Mouse (Mus musculus): Measurements from ENCODE around the gene Fam83c. TPM values are rescaled to one million over a fixed set of nuclear protein-coding genes. Genes with fewer than 3 reads are reported as not detected.

Fam83c gene
- total RNA-seq, 4 experiments from 2014 or later, result 0.06 to 0.15 (median 0.10) TPM; not detected in 1

DNA sequence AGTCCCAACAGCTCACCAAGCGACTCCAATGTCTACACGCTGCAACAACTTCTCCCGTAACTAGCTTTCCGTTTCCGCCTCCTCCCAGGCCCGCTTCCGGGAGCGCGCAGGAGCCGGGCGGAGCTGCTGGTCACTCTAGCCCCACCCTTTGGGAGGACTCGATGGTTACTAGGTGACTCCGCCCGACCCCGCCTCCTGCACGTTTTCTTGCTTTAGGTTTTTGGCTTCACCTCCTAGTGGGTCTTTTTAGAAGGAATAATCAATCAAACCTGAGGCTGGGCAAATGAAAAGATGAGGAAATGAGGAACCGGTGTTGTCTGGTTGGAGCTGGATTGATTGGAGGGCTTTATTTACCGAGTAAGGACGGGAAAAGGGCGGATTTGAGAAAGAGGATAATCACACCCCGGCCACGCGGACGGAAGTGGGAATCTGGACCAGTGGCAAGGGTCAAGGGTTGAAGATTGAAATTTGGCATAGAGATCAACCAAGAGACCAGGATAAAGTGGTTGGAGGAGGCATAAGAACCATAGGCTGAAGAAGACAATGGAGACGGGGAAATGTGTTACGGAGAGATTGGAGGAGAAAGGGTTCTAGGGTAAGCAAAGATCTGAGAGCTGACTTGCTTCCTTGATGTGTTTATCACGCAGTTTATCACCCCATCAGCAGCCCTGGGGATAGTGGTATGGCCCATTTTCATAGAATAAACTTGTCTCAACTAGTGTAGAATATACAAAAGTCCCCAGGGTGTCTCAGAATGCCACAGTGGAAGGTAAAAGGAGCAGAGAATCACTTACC is 7.8 kb downstream of the Fam83c start, which contains the start of gene Eif6:
Eif6 (minus strand) TSS at position 296 of the 795 bp plus-strand sequence.
- DNase-seq, result peak; percentile 86

DNA sequence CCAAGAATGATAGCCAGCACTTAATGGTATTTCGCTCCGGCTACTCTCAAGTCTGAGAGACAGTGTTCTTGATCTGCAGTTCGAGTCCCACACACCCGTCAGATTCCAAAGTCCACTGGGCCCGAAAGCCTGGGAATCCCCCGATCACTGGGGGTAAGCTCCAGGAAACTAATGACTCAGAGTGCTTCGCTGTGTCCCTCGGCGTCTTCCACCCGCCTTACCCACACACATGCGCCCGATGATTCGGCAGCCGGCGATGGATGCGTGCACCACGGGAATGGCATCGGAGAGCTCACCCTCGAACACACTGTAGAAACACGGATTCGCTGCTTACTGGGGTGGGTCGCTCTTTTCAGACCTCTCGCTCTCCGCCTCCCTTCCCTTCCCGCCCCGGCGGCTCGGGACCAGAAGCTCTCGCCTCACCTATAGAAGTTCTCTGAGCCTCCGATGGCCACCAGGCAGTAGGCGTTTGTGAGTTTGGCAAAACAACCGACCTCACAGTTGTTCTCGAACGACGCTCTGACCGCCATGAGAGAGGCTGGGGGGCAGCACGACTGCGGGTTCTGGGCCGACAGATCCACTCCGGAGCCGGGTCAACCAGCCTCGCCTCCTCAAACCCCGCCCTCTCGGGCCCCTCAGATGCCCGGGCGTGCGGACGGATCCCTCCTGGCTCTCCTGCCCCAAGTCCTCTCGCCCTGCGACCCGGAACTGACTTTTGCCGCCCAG is 8.6 kb downstream of the Fam83c start:
- DNase-seq, result no peak

DNA sequence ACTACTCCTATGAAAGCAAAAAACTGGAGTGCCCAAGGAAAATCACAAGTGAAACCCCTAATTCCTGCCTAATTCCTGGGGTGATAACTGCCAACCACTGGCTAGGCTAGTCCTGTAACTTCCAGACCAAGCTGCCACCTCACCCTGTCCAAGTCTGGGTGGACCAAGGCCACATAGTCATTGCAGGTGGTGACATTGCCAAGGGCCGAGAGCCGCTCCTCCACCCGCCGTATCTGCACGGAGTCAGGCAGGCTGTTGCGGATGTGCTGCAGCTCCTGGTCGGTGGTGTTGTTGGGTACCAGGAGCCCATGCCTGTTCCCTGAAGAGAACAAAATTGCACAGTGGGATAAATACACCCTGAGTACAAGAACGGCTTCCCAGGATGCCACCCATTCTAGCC is 10.9 kb downstream of the Fam83c start:
- DNase-seq, result no peak

DNA sequence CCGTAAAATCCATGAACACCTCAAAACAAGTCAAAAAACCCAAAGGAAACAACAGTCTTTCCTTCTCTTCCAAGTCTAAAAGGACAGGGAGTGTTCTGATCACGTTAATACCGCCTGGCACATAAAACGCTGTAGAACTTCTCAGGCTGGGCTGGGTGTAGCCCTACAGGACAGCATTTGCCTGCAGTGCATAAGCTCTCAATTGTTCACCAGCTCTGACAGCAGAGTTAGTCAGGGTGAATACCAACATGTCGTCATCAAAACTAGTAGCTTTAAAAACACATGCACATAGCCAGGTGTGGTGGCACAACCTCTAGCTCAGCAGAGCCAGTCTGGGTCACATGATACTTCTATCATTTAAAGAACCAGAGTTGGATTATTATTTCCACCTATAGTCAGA is 13.9 kb downstream of the Fam83c start:
- no peak for DNase-seq

DNA sequence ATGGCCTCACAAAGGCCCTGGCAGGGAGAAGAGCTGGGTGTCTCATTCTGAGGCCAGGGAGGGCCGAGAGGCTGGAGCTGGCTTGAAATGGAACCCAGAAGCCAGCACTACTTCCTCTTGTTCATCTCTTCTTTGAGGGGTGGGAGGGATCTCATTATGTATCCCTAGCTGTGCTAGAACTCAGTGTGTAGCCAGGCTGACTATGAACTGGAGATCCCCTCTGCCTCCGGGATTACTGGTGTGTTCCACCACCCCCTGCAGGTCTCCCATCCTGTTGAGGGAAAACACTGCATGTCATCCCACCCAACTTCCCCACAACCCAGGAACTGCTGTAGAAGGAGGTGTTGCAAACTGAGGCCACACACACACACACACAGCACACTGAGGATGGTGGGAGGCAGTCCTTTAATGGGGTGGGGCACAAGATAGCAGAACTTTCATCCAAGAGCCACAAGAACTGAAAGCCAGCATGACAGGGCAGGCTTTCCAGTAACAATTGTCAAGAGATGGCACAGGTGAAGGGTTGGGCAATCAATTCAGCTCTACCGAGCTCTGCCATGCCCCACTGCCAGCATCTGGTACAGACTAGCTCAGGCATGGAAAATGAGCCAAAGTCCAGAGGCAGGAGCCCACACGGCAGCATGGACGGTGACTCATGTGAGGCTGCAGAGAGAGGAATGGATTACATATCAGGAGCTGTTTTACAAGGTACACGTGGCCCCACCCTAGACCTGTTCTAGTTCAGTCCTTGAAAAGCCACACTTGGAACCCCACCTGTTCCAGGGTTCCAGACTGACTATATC is 15.0 kb downstream of the Fam83c start:
- DNase-seq, result no peak

DNA sequence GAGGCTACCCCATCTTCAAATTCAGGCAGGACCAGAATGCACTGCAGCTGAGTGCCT is 15.4 kb downstream of the Fam83c start, which contains the start of gene BC029722:
BC029722 (minus strand) TSS at position 35 of the 57 bp plus-strand sequence.
- DNase-seq, result no peak

DNA sequence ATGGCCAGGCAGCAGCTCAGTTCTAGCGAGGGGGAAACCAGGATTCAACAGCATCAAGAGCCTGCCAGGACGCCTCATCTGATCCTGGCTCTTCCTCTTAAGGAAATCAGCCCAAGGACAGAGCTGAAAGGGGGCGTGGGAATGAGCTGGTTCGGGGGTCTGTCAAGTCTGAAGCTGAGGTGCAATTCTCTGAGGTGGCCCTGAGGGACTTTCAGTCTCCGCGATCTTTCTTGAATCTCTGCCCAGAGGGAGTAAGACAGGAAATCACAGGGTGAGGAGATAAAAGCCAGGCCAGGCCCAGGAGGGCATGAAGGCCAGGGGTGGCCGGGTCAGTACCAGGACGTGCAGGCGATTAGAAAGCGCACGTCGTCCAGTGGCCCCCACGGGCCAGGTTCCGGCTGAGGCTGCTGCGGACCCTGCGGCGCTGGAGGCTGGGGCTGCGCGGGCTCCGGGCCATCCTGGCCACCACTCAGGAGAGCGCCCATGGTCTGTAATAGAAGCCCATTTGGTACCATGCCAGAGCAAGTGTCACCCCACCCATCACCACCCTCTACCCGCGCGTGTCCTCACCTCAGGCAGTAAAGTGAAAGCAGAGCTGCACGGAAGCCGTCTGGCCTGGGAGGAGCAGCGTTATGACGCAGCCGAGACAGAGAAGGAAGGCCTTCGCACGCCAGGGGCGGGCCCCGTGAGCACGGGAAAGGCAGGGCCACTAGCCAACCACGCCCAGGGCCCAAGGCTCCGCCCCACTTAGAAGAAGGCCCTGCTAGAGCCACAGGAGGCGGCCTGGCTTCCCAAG is 15.9 kb downstream of the Fam83c start:
- peak; percentile 97 for DNase-seq

DNA sequence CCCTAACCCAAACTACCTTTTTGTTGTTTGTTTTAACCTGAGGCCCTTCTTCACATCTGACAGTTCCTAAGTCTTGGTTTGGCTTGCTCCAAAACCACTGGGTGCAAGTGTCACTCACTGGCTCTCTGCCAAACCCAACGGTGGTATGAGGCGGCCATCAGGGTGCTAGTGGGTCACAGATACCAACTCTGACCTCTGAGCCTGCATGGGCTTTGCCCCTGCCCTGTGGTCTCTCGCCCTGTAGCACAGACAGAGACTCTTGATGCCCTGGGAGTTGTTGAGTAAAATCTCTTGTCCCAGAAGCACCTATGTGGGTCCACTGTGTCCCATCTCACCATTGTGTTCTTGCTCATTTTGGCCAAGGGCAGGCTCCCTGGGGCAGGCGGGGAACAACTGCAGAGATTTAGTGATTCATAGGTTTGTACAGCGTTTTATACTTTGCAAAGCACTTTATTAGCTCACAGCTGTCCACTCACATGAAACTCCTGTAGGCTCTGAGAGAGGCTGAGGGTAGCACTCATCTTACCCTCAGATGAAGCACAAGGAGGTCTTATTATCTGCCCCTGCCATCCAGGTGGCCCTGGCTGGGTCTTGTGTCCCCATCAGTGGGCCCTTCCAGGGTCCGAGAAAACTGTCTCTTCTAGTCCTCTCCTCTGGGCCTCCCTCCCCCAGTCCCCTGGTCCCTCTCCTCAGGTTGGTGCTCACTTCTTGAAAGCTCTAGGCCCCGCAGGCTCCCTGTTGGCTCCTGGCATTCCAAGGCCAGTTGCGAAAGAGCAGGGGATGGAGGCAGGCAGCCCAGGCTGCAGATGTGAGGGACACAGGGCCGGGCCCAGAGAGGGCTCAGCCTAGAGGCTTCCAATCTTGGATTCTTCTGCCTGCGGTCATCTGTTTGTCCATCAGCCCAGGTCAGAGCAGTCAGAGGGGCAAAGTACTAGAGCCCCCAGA is 17.1 kb downstream of the Fam83c start:
- peak; percentile 84 for DNase-seq

DNA sequence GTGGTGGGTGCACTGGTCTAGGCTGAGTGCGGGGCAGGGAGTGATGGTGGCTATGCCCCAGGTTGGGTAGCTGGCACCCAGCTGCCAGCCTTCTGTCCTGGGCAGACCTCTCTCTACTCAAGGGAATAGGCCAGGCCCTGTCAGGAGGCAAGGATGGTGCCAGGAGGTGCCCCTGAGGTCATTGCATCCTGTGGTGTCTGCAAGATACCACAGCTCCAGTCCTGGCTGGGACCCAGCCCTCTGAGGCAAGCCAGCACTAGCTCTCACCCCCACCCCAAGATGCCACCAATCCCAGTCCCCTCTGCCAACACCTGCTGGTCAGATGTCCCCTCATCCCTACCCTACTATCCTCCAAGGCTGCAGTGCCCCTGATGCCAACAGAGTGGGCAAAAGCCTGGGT is 18.5 kb downstream of the Fam83c start:
- DNase-seq, result no peak

DNA sequence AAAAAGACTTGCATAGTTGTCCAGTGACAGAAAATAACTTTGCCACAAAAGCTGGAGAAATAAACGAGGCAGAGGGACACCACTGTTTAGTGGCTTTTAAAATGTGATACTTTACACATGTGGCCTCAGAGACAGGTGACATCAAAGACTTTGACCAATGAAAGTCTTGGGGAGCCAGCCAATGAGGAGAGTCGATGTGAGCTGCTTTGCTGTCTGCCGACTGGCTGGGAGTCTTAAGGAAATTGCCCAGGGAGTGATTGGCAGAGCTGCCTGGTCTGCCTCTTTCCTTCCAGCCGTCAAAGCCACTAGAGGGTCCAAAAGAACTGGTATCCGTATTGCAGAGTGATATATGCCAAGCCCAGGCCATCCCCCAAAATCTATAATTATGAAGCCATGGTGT is 19.8 kb downstream of the Fam83c start:
- no peak for DNase-seq

DNA sequence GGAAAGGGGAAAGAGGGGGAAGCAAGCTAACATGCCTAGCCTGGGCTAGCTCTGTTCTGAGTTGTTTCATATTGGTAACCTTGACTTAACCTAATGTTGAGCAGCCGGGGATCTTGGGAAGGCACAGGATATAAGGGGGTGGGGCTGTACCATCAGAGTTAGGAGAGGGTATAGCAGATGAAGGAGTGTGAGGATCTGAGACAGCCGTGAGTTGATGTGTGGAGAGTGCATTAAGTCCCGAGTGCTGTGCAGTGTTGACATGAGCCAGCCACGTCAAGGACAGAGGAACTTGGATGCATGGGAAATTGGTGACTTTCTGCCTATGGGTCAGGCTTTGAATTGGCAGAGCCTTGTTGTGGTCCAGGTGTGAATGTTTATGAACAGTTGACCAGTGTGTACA is 22.0 kb downstream of the Fam83c start:
- no peak for DNase-seq

DNA sequence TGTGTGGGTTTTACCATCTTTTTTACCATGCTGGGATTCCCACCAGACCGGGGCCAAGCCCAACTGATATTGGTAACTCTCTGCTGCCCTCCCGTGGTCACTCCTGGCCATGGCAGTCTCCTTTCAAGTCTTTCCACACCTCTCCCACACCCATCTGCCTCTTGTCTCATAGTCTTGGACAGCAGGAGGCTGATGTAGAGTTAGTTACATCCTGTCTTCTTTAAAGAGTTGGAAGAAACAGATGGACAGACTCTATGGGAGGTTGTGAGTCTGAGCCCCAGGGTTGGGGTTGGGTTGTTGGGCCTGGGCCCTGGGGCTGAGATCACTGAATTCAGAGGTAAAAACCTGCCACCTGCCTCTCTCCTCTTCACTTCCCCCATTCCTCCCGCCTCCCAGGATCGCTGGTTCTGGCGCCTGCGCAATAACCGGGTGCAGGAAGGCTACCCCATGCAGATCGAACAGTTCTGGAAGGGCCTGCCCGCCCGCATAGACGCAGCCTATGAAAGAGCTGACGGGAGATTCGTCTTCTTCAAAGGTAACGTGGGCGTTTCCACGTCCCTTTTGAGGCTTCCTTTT is 22.7 kb downstream of the Fam83c start:
- DNase-seq, result no peak

DNA sequence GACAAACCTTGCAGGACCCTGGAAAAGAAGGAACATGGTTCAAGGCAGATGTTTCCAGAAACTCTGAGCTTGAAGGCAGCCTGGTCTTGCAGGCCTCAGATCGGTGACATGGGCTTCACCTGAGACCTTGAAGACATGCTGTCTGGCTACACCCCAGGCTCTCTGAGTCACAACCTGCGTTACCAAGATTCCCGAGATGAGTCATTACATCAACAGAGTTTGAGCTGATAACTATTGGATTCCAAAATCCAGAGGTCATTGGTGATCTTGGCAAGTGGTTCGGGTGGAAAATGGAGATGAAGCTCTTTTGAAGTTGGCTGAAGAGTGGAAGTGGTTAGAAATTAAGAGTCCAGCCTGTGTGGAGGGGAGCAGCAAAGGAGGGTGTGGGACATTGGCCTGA is 25.0 kb downstream of the Fam83c start:
- DNase-seq, result peak; percentile 81

DNA sequence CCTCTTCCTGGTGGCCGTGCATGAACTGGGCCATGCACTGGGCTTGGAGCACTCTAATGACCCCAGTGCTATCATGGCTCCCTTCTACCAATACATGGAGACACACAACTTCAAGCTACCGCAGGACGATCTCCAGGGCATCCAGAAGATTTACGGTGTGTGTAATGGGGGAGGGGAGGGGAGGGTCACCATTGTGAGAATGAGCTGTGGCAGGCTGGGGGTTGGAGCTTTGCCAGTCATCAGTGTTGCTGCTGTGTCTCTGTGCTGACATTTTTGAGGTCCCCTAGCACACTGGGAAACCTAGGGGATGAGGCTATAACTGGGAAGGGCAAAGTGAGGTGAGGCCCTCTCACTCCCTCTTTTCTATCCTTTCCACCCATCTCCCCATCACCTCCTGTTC is 27.2 kb downstream of the Fam83c start:
- DNase-seq, result no peak

DNA sequence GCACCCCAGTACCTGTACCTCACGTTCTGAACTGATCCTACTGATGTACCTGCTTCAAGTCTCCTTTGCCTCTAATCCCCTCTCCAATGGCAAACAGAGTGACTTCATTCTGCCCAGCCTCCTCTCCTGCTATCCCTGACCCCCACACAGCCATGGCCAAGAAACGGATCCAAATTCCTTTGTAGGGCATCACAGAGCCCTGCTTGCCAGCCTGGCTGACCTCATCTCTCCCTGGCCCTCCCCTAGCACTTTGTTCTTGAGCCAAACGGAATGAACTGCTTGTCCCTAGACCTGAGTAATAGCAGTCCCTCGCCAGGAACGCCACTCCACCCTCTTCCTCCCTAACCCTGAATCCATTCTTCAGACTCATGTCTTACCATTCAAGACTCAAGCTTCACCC is 28.1 kb downstream of the Fam83c start:
- DNase-seq, result peak; percentile 93

DNA sequence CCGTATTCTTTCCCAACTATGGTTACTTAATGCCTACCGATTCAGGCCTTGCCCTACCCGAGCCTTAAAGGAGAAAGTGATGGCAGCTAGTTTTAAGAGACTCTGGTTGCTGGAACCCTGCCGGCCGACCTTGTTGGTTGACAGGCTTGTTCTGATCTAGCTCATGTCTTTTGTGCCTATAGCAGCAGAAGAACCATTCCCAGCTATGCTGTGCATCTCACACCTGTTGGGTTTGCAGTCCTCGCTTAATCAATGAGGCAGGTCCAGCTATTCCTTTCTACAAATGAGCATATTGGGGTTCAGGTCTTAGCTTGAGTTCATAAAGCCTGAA is 28.8 kb downstream of the Fam83c start:
- DNase-seq, result no peak

DNA sequence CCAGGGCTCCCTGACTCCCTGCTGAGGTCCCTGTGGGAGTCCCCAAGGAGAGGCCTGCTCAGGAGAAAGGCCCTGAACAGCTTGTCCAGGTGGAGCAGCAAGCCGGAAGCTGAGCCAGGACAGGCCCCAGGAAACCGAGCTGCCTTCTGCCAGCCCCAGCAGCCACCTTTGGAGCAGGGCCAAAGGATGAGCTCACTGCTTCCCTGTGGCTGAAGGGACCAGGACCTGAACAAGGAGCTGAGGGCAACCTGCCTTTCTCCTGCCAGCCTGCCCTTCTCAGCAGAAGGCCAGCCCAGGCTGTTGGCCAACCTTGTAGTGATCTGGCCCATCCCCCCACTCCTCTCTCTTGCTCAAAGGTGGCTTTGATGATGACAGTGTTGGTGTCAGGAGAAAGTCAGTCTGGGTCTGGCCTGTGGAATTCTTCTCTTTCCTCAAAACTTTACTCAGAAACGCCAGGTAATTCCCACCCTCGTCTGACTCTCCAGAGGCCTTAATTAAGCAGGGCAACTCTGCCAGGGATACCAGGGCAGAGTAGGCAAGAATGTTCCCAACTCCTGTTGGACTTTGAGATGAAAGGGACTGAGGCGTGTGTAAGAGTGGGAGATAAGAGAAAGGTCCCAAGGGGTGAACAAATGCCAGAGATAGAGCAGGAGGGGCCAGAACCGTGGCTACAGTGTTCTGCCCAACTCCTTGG is 29.3 kb downstream of the Fam83c start:
- DNase-seq, result peak; percentile 84

DNA sequence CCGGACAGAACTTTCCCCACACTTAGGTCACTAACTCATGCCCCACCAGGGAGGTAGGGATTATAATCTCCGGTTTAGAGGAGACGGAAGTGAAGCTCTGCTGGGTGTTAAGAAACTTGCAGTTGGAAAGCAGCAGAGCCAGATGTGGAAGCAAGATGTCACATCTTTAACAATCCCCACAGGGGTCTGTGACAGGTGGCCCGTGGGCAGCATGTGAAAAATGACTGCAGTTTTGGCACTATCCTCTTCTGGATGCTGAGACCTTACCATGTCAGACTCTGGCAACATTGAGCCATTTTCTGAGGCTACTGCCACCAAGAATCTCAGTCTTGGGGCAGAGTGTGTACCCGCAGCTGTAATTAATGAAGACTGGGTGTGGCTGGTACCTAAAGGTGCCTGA is 30.6 kb downstream of the Fam83c start:
- DNase-seq, result no peak

DNA sequence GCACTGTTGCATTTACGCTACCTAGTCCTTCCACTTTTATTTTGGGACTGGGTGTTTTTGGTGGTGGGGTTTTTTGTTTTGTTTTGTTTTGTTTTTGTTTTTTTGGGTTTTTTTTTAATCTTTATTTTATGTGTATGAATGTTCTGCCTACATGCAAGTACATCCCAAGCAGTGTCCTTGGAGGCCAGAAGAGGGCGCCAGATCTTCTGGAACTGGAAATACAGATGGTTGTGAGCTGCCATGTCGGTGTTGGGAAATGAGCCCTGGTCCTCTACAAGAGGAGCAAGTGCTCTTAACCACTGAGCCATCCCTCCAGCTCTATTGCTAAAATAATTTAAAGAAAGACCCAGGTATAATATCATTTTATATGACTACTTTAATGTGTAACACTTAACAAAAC is 31.9 kb downstream of the Fam83c start:
- no peak for DNase-seq

DNA sequence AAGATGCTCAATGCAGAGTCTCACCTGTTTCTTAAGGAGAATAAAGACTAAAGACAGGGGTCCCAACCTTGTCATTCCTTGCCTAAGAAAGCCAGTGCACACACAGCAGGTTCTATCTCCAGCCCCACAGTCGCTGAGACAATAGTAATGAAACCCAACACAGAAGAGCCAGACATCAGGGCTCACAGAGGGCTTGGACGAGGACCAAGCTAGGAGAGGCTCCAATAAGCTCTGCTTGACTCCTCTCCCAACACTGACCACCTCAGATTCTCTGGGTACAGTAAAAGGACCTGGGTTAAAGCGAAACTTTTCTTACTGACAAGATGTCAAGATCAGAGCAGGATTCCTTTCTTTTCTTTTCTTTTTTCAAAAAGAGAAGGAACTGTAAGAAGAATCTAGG is 36.0 kb downstream of the Fam83c start:
- DNase-seq, result no peak
